Mouse (Mus musculus) hindbrain, embryonic 11.5 days (tissue): ENCODE measurements at regions not wholly inside any gene's neighbourhood (a gene's known extent, or its start where the extent isn't known, plus 50 kb on each side); places are given as distances from the start of the nearest gene placed in this dataset.

Experiments used
- ATAC-seq: fragments of 200-750 bp; cut with Nextera tagmentation; 2 replicates; pipeline ENCODE4 v1.8.0; 2017; ENCODE audit warnings: mild to moderate bottlenecking, moderate TSS enrichment, moderate library complexity; ENCODE audit not compliant: low FRiP score
- DNase-seq: peaks from one replicate; pipeline ENCODE4 v3.0.0-alpha.2; 2015; ENCODE audit warnings: low spot score
- H3K27ac ChIP-seq: fragments of 300-500 bp; sonication (generic); 2 replicates; pipeline ENCODE4 v1.5.1; 2014; ENCODE audit warnings: mild to moderate bottlenecking, low read depth, low read length
- H3K27me3 ChIP-seq: fragments of 300-500 bp; sonication (generic); 2 replicates; pipeline ENCODE4 v1.6.1; 2014; ENCODE audit warnings: mild to moderate bottlenecking, low read length, moderate library complexity, mixed read lengths; ENCODE audit not compliant: control insufficient read depth, insufficient read depth
- H3K36me3 ChIP-seq: fragments of 300-500 bp; sonication (generic); 2 replicates; pipeline ENCODE4 v1.6.1; 2014; ENCODE audit warnings: mild to moderate bottlenecking, low read length, moderate library complexity, mixed read lengths; ENCODE audit not compliant: control insufficient read depth, insufficient read depth
- H3K4me1 ChIP-seq: fragments of 300-500 bp; sonication (generic); replicated peaks from 2 replicates; pipeline ENCODE4 v1.6.1; 2014; ENCODE audit warnings: low read length, mixed read lengths; ENCODE audit not compliant: control insufficient read depth, insufficient read depth
- H3K4me2 ChIP-seq: fragments of 300-500 bp; sonication (generic); replicated peaks from 2 replicates; pipeline ENCODE4 v1.6.1; 2014; ENCODE audit warnings: mild to moderate bottlenecking, low read depth, low read length
- H3K4me3 ChIP-seq: fragments of 300-500 bp; sonication (generic); 2 replicates; pipeline ENCODE4 v1.5.1; 2014; ENCODE audit warnings: low read depth, low read length
- H3K9ac ChIP-seq: fragments of 300-500 bp; sonication (generic); 2 replicates; pipeline ENCODE4 v1.6.1; 2014; ENCODE audit warnings: low read depth, low read length
- H3K9me3 ChIP-seq: fragments of 300-500 bp; sonication (generic); 2 replicates; pipeline ENCODE4 v1.6.1; 2016; ENCODE audit warnings: low read length; ENCODE audit not compliant: control insufficient read depth
- WGBS: fragments of 180-500 bp; shearing (Covaris S2); extraction: QIAGEN DNeasy Blood & Tissue Kit; methylation state at CpG from one replicate; pipeline ENCODE4 v1.1.7; 2014; 5-methylcytosine and 5-hydroxymethylcytosine counted together

GRCm38 (mm10) chr16:30746211-30746610 is 146.7 kb downstream of the Fam43a start:
- Histone ChIP-seq H3K4me1 (peaks cover 7% of the 10 kb centered on the region; the same call in 1 of the 2 replicates), H3K27ac (no peak overlapping the region), H3K27me3 (no peaks in the 10 kb centered on the region), H3K9me3 (no peaks in the 10 kb centered on the region), H3K4me2 (no peak overlapping the region), H3K4me3 (no peak overlapping the region), H3K9ac (no peak overlapping the region), H3K36me3 (no peaks in the 10 kb centered on the region)
- DNase-seq (no peak), ATAC-seq (no peak)
- WGBS, result 64% methylated on average over 8 of the region's 8 CpGs

DNA sequence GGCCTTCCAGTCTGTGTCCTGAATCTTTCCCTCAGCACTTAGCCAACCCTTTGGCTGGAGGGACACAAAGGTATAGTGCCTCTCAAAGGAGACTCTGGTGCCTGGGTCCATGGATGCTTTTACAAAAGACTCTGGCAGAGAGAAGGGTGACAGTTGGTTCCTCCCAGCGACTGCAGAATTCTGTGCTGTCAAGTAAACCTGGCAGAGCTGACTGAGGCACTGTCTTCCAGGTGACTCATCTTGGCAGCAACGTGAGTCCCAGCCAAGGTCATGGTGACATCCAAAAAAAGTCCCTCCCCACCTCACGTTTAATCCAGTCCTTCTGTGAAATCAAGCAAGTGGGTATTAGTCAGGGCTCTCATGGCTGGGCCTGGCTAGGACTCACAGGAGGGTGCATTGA is 150.3 kb downstream of the Fam43a start:
- H3K27ac ChIP-seq, result no peak overlapping the region
- H3K27me3 ChIP-seq, result no peaks in the 10 kb centered on the region
- H3K9ac ChIP-seq, result no peak overlapping the region
- no peaks in the 10 kb centered on the region for H3K9me3 ChIP-seq
- DNase-seq, result no peak
- H3K36me3 ChIP-seq, result no peaks in the 10 kb centered on the region
- no peak for ATAC-seq
- no peak overlapping the region for H3K4me2 ChIP-seq
- WGBS, result 72% methylated on average over 3 of the region's 3 CpGs
- peaks cover 7% of the 10 kb centered on the region; the same call in 1 of the 2 replicates for H3K4me1 ChIP-seq
- no peak overlapping the region for H3K4me3 ChIP-seq

- Histone ChIP-seq H3K36me3 (no peaks in the 10 kb centered on the region), H3K9me3 (no peaks in the 10 kb centered on the region), H3K4me1 (no peaks in the 10 kb centered on the region), H3K4me2 (no peak overlapping the region), H3K4me3 (no peak overlapping the region), H3K27ac (no peak overlapping the region), H3K9ac (no peak overlapping the region), H3K27me3 (no peaks in the 10 kb centered on the region)
- ATAC-seq (no peak), DNase-seq (no peak)
- 92% methylated on average over 2 of the region's 2 CpGs for WGBS
Observed at GRCm38 (mm10) chr16:30755771-30756170, 156.2 kb downstream of the Fam43a start.

- DNase-seq (no peak), ATAC-seq (no peak)
- Histone ChIP-seq H3K4me2 (no peak overlapping the region), H3K4me3 (no peak overlapping the region), H3K27ac (no peak overlapping the region), H3K27me3 (no peaks in the 10 kb centered on the region), H3K9ac (no peak overlapping the region), H3K36me3 (no peaks in the 10 kb centered on the region), H3K9me3 (no peaks in the 10 kb centered on the region), H3K4me1 (no peaks in the 10 kb centered on the region)
- 91% methylated on average over 5 of the region's 5 CpGs for WGBS
Observed at GRCm38 (mm10) chr16:30756678-30757077, 157.2 kb downstream of the Fam43a start.

- H3K4me3 ChIP-seq, result no peak overlapping the region
- no peaks in the 10 kb centered on the region for H3K9me3 ChIP-seq
- H3K4me2 ChIP-seq, result no peak overlapping the region
- WGBS, result 84% methylated on average over 3 of the region's 3 CpGs
- no peaks in the 10 kb centered on the region for H3K27me3 ChIP-seq
- no peak overlapping the region for H3K9ac ChIP-seq
- ATAC-seq, result no peak
- H3K36me3 ChIP-seq, result no peaks in the 10 kb centered on the region
- no peaks in the 10 kb centered on the region for H3K4me1 ChIP-seq
- no peak overlapping the region for H3K27ac ChIP-seq
- no peak for DNase-seq
Observed at GRCm38 (mm10) chr16:30757556-30757955, 158.0 kb downstream of the Fam43a start.

DNA sequence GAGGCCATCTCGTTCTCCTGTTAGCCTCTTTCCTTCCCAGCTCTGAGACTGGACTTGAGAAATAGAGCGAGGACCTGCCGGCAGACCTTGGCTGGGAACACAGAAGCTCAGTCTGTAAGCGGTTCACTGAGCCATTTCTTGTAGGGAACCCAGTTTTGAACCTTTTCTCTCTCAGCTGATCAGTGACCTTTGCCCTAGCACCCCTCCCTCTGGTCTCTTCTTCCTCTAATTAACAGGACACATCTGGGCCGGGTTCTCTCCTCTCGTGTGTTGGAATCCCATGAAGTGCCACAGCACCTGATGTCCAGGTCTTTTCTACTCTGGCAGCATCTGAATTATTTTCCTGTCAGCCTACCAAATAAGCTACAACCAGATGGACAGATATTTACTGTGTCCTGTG is 158.5 kb downstream of the Fam43a start:
- 82% methylated on average over 6 of the region's 6 CpGs for WGBS
- Histone ChIP-seq H3K4me2 (no peak overlapping the region), H3K9ac (no peak overlapping the region), H3K27me3 (no peaks in the 10 kb centered on the region), H3K9me3 (no peaks in the 10 kb centered on the region), H3K36me3 (no peaks in the 10 kb centered on the region), H3K27ac (no peak overlapping the region), H3K4me1 (no peaks in the 10 kb centered on the region), H3K4me3 (no peak overlapping the region)
- no peak for DNase-seq
- ATAC-seq, result no peak

DNA sequence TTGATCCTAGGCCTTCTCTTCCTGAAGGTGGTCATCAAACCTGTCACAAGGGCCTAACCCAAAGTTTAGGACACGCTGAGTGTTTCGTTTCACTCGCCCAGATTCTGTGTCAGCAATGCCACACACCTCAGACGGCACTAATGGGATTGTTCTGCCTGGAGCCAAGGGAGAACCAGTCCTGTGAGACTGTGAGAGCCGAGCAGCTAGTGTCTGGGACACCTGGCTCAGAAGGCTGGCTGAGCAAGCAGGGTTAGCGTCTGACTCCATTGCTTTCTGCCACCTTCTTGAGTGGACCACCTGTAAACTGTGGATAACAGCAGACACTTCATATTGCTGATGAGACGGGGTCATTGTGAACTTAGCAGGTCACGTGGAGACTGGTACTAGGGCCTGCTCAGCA is 160.0 kb downstream of the Fam43a start:
- H3K4me2 ChIP-seq, result no peak overlapping the region
- WGBS, result 85% methylated on average over 8 of the region's 8 CpGs

DNA sequence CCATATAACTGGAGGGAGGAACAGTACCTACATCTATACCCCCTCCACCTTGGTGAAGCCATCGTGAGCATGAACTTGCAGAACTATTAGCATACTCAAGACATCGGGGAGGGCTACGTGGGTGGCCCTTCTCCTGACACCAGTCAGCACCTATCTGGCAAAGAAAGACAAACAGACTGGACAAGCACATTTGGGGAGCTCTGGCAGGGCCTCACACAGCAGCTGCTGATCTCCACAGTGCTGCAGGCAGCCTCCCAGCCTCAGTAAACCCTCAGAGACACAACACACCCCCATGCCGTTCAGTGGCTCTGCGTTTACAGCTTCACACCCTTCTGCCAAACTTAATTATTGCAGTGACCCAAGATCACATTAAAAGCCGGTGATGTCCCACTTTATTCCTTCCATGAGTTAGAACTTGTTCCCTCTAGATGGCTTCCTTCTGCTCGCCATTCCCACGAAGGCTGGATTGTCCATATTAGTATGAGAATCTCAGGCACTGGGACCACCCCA is 161.7 kb downstream of the Fam43a start:
- no peaks in the 10 kb centered on the region for H3K4me1 ChIP-seq
- H3K9me3 ChIP-seq, result no peaks in the 10 kb centered on the region
- H3K36me3 ChIP-seq, result no peaks in the 10 kb centered on the region
- H3K4me2 ChIP-seq, result no peak overlapping the region
- ATAC-seq (no peak), DNase-seq (no peak)
- H3K27ac ChIP-seq, result no peak overlapping the region
- WGBS, result 70% methylated on average over 8 of the region's 8 CpGs
- no peak overlapping the region for H3K9ac ChIP-seq
- H3K27me3 ChIP-seq, result no peaks in the 10 kb centered on the region
- no peak overlapping the region for H3K4me3 ChIP-seq

More for the DNA sequence above, 160.0 kb downstream of the Fam43a start:
- DNase-seq, result no peak
- H3K4me1 ChIP-seq, result no peaks in the 10 kb centered on the region
- no peak for ATAC-seq
- no peaks in the 10 kb centered on the region for H3K9me3 ChIP-seq
- no peak overlapping the region for H3K27ac ChIP-seq
- H3K9ac ChIP-seq, result no peak overlapping the region
- H3K36me3 ChIP-seq, result no peaks in the 10 kb centered on the region
- H3K27me3 ChIP-seq, result no peaks in the 10 kb centered on the region
- H3K4me3 ChIP-seq, result no peak overlapping the region

GRCm38 (mm10) chr16:30762898-30763595 is 163.5 kb downstream of the Fam43a start:
- Histone ChIP-seq H3K36me3 (no peaks in the 10 kb centered on the region), H3K4me2 (no peak overlapping the region), H3K9me3 (no peaks in the 10 kb centered on the region), H3K9ac (no peak overlapping the region), H3K4me3 (no peak overlapping the region), H3K27me3 (no peaks in the 10 kb centered on the region), H3K4me1 (no peaks in the 10 kb centered on the region), H3K27ac (no peak overlapping the region)
- ATAC-seq, result no peak
- 79% methylated on average over 14 of the region's 14 CpGs for WGBS
- no peak for DNase-seq
